Mouse (Mus musculus): ENCODE measurements at regions not wholly inside any gene's neighbourhood (a gene's known extent, or its start where the extent isn't known, plus 50 kb on each side); places are given as distances from the start of the nearest gene placed in this dataset.

DNA sequence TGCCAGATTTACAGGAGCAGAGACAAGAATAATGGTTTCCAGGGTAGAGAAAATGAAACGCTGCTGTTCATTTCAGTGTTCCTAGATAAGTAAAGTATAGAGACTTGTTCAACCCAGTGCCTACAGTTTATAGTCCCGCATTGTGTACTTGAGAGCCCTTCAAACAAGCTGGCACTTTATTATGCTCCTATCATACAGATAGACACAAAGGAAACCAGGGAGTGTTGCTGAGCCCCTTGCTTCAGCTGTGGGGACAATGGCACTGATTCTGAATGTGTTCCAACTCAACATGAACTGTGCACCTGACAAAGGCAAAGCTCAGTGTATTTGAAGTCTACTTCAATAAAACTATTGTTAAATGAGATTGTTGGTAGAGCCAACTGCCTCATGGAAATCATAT, 123.7 kb upstream of the Asb5 start:
- TF ChIP-seq CTCF (IDR thresholded peaks at IDR 0.05; ENCODE audit: control insufficient read depth, insufficient read depth, insufficient read length) (no peak), FOSL1 (IDR thresholded peaks at IDR 0.05; ENCODE audit: insufficient read depth, low read length, poor library complexity, severe bottlenecking) (no peak), MYOD1 (IDR thresholded peaks at IDR 0.05; ENCODE audit: control insufficient read depth, insufficient read length, low read depth) (no peak), MAX (IDR thresholded peaks at IDR 0.05) (no peak), CEBPB (IDR thresholded peaks at IDR 0.05; ENCODE audit: low read depth) (no peak), USF1 (IDR thresholded peaks at IDR 0.05; ENCODE audit: low read depth) (no peak), MYOG (IDR thresholded peaks at IDR 0.05; ENCODE audit: control insufficient read depth, extremely low read depth, insufficient read length) (no peak)

All from C2C12 (cell line).